Mouse (Mus musculus) liver, embryonic 14.5 days (tissue): ENCODE measurements around the gene Angptl8.

Source experiments
- CTCF ChIP-seq: IDR thresholded peaks from 2 replicates; pipeline ENCODE4 v1.5.1; 2016; ENCODE audit warnings: antibody characterized with exemption, low read depth, control low read depth
- EP300 ChIP-seq: IDR thresholded peaks from 2 replicates; pipeline ENCODE4 v1.6.1; 2016; ENCODE audit warnings: antibody characterized with exemption, low read depth

GRCm38 (mm10) chr9:21791861-21792260, 43.4 kb upstream of the Angptl8 start:
- TF ChIP-seq CTCF (no peak), EP300 (no peak)
